Mouse (Mus musculus) heart, embryonic 14.5 days (tissue): Measurements from ENCODE around the gene Deaf1. TPM values are rescaled to one million over a fixed set of nuclear protein-coding genes. Genes with fewer than 3 reads are reported as not detected.

ENCODE experiments used
- ATAC-seq: fragments of 200-750 bp; cut with Nextera tagmentation; 2 replicates; pipeline ENCODE4 v1.8.0; 2017; ENCODE audit warnings: low read depth, moderate TSS enrichment; ENCODE audit not compliant: insufficient number of reproducible peaks, insufficient read depth, low FRiP score
- H3K27ac ChIP-seq, 2 experiments: fragments of 200-500 bp in 1 of 2; fragments of 300-500 bp in 1 of 2; sonication (generic) in 1 of 2; replicated peaks in 1 of 2; 2 replicates each; pipeline ENCODE4 v1.5.1; 2012 to 2014; ENCODE audit warnings: low read depth in 2 of 2, low read length in 2 of 2, control low read depth in 1 of 2, mild to moderate bottlenecking in 1 of 2, mixed read lengths in 1 of 2; ENCODE audit not compliant: control insufficient read depth in 1 of 2, insufficient read depth in 1 of 2
- H3K27me3 ChIP-seq: fragments of 300-500 bp; sonication (generic); 2 replicates; pipeline ENCODE4 v1.6.1; 2014; ENCODE audit warnings: mild to moderate bottlenecking, low read length, control low read depth; ENCODE audit not compliant: control insufficient read depth, insufficient read depth
- H3K36me3 ChIP-seq: fragments of 300-500 bp; sonication (generic); 2 replicates; pipeline ENCODE4 v1.6.1; 2014; ENCODE audit warnings: mild to moderate bottlenecking, control low read depth, low read length, mixed read lengths; ENCODE audit not compliant: control insufficient read depth, insufficient read depth
- H3K4me1 ChIP-seq, 2 experiments: fragments of 200-500 bp in 1 of 2; fragments of 300-500 bp in 1 of 2; sonication (generic) in 1 of 2; 2 replicates each; pipeline ENCODE4 v1.6.1; 2012 to 2014; ENCODE audit warnings: low read length in 2 of 2, control low read depth in 1 of 2, mixed read lengths in 1 of 2; ENCODE audit not compliant: control insufficient read depth in 2 of 2, insufficient read depth in 2 of 2
- H3K4me2 ChIP-seq: fragments of 300-500 bp; sonication (generic); 2 replicates; pipeline ENCODE4 v1.6.1; 2014; ENCODE audit warnings: mild to moderate bottlenecking, low read length
- H3K4me3 ChIP-seq, 2 experiments: fragments of 200-500 bp in 1 of 2; fragments of 300-500 bp in 1 of 2; sonication (generic) in 1 of 2; 2 replicates each; pipeline ENCODE4 v1.5.1; 2012 to 2014; ENCODE audit warnings: low read length in 2 of 2, mild to moderate bottlenecking in 2 of 2, control low read depth in 1 of 2, low read depth in 1 of 2, moderate library complexity in 1 of 2; ENCODE audit not compliant: control insufficient read depth in 1 of 2, insufficient read depth in 1 of 2
- H3K9ac ChIP-seq: fragments of 300-500 bp; sonication (generic); 2 replicates; pipeline ENCODE4 v1.6.1; 2014; ENCODE audit warnings: mild to moderate bottlenecking, low read length
- H3K9me3 ChIP-seq: fragments of 300-500 bp; sonication (generic); 2 replicates; pipeline ENCODE4 v1.6.1; 2016; ENCODE audit warnings: low read length, control low read depth; ENCODE audit not compliant: control insufficient read depth
- WGBS: fragments of 180-500 bp; shearing (Covaris S2); extraction: QIAGEN DNeasy Blood & Tissue Kit; methylation state at CpG from one replicate; pipeline ENCODE4 v1.1.7; 2014; 5-methylcytosine and 5-hydroxymethylcytosine counted together
- polyA plus RNA-seq: library from polyadenylated mRNA; unstranded; fragments of >200 nt; fragmentation: Nextera tagmentation; extraction: Ambion mirVana; gene quantifications from 2 replicates; pipeline ENCODE4 v1.2.1, GENCODE M21; 2014

The Deaf1 gene
- polyA plus RNA-seq, 1 experiment from 2014 or later, result 36.9 TPM

GRCm38 (mm10) chr7:141364349-141365048 is 37.0 kb upstream of the Deaf1 start:
- Histone ChIP-seq H3K27ac (no peak overlapping the region), H3K9me3 (no peaks in the 10 kb centered on the region), H3K4me3 (no peak overlapping the region), H3K36me3 (no peaks in the 10 kb centered on the region), H3K4me1 (no peaks in the 10 kb centered on the region), H3K27me3 (peaks cover 33% of the 10 kb centered on the region), H3K4me2 (no peak overlapping the region), H3K9ac (no peak overlapping the region)
- no peak for ATAC-seq
- 61% methylated on average over 5 of the region's 5 CpGs for WGBS

- no peak for ATAC-seq
These were observed 36.2 kb upstream of the Deaf1 start for GRCm38 (mm10) chr7:141363752-141364125.

GRCm38 (mm10) chr7:141363106-141363751 is 35.7 kb upstream of the Deaf1 start:
- Histone ChIP-seq H3K27ac (no peak overlapping the region), H3K4me3 (no peak overlapping the region), H3K4me1 (no peaks in the 10 kb centered on the region), H3K9me3 (no peaks in the 10 kb centered on the region), H3K36me3 (no peaks in the 10 kb centered on the region), H3K27me3 (peaks cover 35% of the 10 kb centered on the region), H3K4me2 (no peak overlapping the region), H3K9ac (no peak overlapping the region)
- 51% methylated on average over 4 of the region's 4 CpGs for WGBS
- no peak for ATAC-seq

More at GRCm38 (mm10) chr7:141363752-141364125, 36.2 kb upstream of the Deaf1 start:
- Histone ChIP-seq H3K27me3 (peaks cover 35% of the 10 kb centered on the region), H3K9ac (no peak overlapping the region), H3K27ac (no peak overlapping the region), H3K4me3 (no peak overlapping the region), H3K9me3 (no peaks in the 10 kb centered on the region), H3K36me3 (no peaks in the 10 kb centered on the region), H3K4me1 (no peaks in the 10 kb centered on the region), H3K4me2 (no peak overlapping the region)
- WGBS, result 56% methylated on average over 2 of the region's 2 CpGs

- no peak overlapping the region for H3K9ac ChIP-seq
- WGBS, result 18% methylated on average over 24 of the region's 24 CpGs
These were observed 34.0 kb upstream of the Deaf1 start for GRCm38 (mm10) chr7:141361510-141361909.

GRCm38 (mm10) chr7:141356971-141357370 is 29.5 kb upstream of the Deaf1 start:
- ATAC-seq, result no peak
- H3K9ac ChIP-seq, result no peak overlapping the region
- H3K27ac ChIP-seq, result no peak overlapping the region
- no peaks in the 10 kb centered on the region for H3K9me3 ChIP-seq
- H3K4me1 ChIP-seq, result no peaks in the 10 kb centered on the region
- H3K4me2 ChIP-seq, result no peak overlapping the region
- no peaks in the 10 kb centered on the region for H3K36me3 ChIP-seq
- no peak overlapping the region for H3K4me3 ChIP-seq
- peaks cover 26% of the 10 kb centered on the region for H3K27me3 ChIP-seq
- WGBS, result 62% methylated on average over 14 of the region's 14 CpGs

More at GRCm38 (mm10) chr7:141361510-141361909, 34.0 kb upstream of the Deaf1 start:
- Histone ChIP-seq H3K4me2 (no peak overlapping the region), H3K4me3 (no peak overlapping the region), H3K9me3 (no peaks in the 10 kb centered on the region), H3K4me1 (no peaks in the 10 kb centered on the region), H3K27ac (no peak overlapping the region), H3K27me3 (peaks cover 40% of the 10 kb centered on the region), H3K36me3 (no peaks in the 10 kb centered on the region)
- no peak for ATAC-seq

- no peak overlapping the region for H3K4me3 ChIP-seq
- ATAC-seq, result no peak
- WGBS, result 53% methylated on average over 12 of the region's 12 CpGs
- no peak overlapping the region for H3K4me2 ChIP-seq
- no peak overlapping the region for H3K9ac ChIP-seq
- no peaks in the 10 kb centered on the region for H3K36me3 ChIP-seq
- peaks cover 15% of the 10 kb centered on the region for H3K27me3 ChIP-seq
- H3K4me1 ChIP-seq, result no peaks in the 10 kb centered on the region
- H3K27ac ChIP-seq, result no peak overlapping the region
- H3K9me3 ChIP-seq, result no peaks in the 10 kb centered on the region
These were observed 28.3 kb upstream of the Deaf1 start for GRCm38 (mm10) chr7:141355626-141356326.

GRCm38 (mm10) chr7:141355051-141355450 is 27.6 kb upstream of the Deaf1 start:
- Histone ChIP-seq H3K27ac (no peak overlapping the region), H3K4me1 (no peaks in the 10 kb centered on the region), H3K4me3 (no peak overlapping the region), H3K9ac (no peak overlapping the region), H3K27me3 (peaks cover 10% of the 10 kb centered on the region), H3K9me3 (no peaks in the 10 kb centered on the region), H3K36me3 (no peaks in the 10 kb centered on the region), H3K4me2 (no peak overlapping the region)
- no peak for ATAC-seq
- WGBS, result 65% methylated on average over 8 of the region's 8 CpGs
